Mouse (Mus musculus) monocyte, adult 2 months (primary cell): ENCODE data around the gene Tlcd2.

Source experiments
- DNase-seq, 2 experiments: peaks; one replicate each; pipeline ENCODE4 v3.0.0; 2022; ENCODE audit warnings: low spot score in 2 of 2, low read depth in 1 of 2

Tlcd2 gene

GRCm38 (mm10) chr11:75466731-75467505 is 5.4 kb downstream of the Tlcd2 start:
- no peak for DNase-seq

GRCm38 (mm10) chr11:75467512-75468215 is 6.1 kb downstream of the Tlcd2 start:
- no peak for DNase-seq

GRCm38 (mm10) chr11:75468410-75468809 is 6.9 kb downstream of the Tlcd2 start:
- DNase-seq: no peak

- no peak for DNase-seq
Measured at GRCm38 (mm10) chr11:75469261-75469660, 7.7 kb downstream of the Tlcd2 start.

GRCm38 (mm10) chr11:75470675-75471074 is 9.2 kb downstream of the Tlcd2 start:
- DNase-seq: no peak

GRCm38 (mm10) chr11:75472469-75473081 is 11.1 kb downstream of the Tlcd2 start:
- no peak for DNase-seq

GRCm38 (mm10) chr11:75473376-75473775 is 11.9 kb downstream of the Tlcd2 start:
- DNase-seq: no peak

GRCm38 (mm10) chr11:75486192-75486591 is 24.7 kb downstream of the Tlcd2 start:
- DNase-seq: no peak

- peak; percentile 93 to 96 for DNase-seq
Measured at GRCm38 (mm10) chr11:75486601-75487285, 25.2 kb downstream of the Tlcd2 start, which contains the start of gene Prpf8. Gene Prpf8 (plus strand): TSS chr11:75486816.

GRCm38 (mm10) chr11:75487496-75487895 is 26.0 kb downstream of the Tlcd2 start:
- no peak for DNase-seq

GRCm38 (mm10) chr11:75494296-75495049 is 33.0 kb downstream of the Tlcd2 start:
- DNase-seq: no peak

GRCm38 (mm10) chr11:75498126-75498525 is 36.6 kb downstream of the Tlcd2 start:
- DNase-seq: no peak

GRCm38 (mm10) chr11:75508162-75508561 is 46.6 kb downstream of the Tlcd2 start:
- DNase-seq: no peak

- DNase-seq: no peak
Measured at GRCm38 (mm10) chr11:75508904-75509303, 47.4 kb downstream of the Tlcd2 start.

GRCm38 (mm10) chr11:75509741-75510626 is 48.5 kb downstream of the Tlcd2 start, which contains the start of gene Rilp:
Gene Rilp (plus strand): TSS chr11:75510094.
- DNase-seq: no peak

- DNase-seq: peak; percentile 83 to 89
Measured at GRCm38 (mm10) chr11:75510627-75510993, 49.1 kb downstream of the Tlcd2 start.

GRCm38 (mm10) chr11:75511213-75511612 is 49.7 kb downstream of the Tlcd2 start:
- DNase-seq: no peak

GRCm38 (mm10) chr11:75512301-75513018 is 50.9 kb downstream of the Tlcd2 start:
- no peak for DNase-seq

GRCm38 (mm10) chr11:75513336-75513735 is 51.8 kb downstream of the Tlcd2 start, which contains the start of gene Scarf1:
Gene Scarf1 (plus strand): TSS chr11:75513540.
- no peak for DNase-seq
